Mouse (Mus musculus) spleen, postnatal 4 days (tissue): ENCODE results near the gene Pibf1.
A peak's percentile ranks its signal among the peaks of the same experiment; 100 is the strongest.

Source experiments
- DNase-seq, 2 experiments: peaks; one replicate each; pipeline ENCODE4 v3.0.0; 2022; ENCODE audit warnings: low spot score in 2 of 2

The Pibf1 gene

GRCm38 (mm10) chr14:99141786-99142633 lies 42.8 kb downstream of the Pibf1 start:
- DNase-seq, result peak; percentile 68 to 91

GRCm38 (mm10) chr14:99146841-99147240 lies 47.6 kb downstream of the Pibf1 start:
- no peak for DNase-seq

GRCm38 (mm10) chr14:99152683-99153082 lies 53.5 kb downstream of the Pibf1 start:
- DNase-seq, result no peak

- no peak for DNase-seq
These were observed 60.7 kb downstream of the Pibf1 start for GRCm38 (mm10) chr14:99159940-99160339.

- DNase-seq, result no peak
These were observed 63.8 kb downstream of the Pibf1 start for GRCm38 (mm10) chr14:99163051-99163450.

- DNase-seq, result no peak
These were observed 75.0 kb downstream of the Pibf1 start for GRCm38 (mm10) chr14:99174138-99174745.

GRCm38 (mm10) chr14:99176559-99176958 lies 77.3 kb downstream of the Pibf1 start:
- DNase-seq, result no peak

- DNase-seq, result no peak
These were observed 91.0 kb downstream of the Pibf1 start for GRCm38 (mm10) chr14:99190153-99190790.

GRCm38 (mm10) chr14:99205865-99206264 lies 106.6 kb downstream of the Pibf1 start:
- DNase-seq, result no peak

- DNase-seq, result no peak
These were observed 107.4 kb downstream of the Pibf1 start for GRCm38 (mm10) chr14:99206591-99206990.

- DNase-seq, result no peak
These were observed 111.2 kb downstream of the Pibf1 start for GRCm38 (mm10) chr14:99210431-99210830.

- no peak for DNase-seq
These were observed 119.3 kb downstream of the Pibf1 start for GRCm38 (mm10) chr14:99218396-99219012.

GRCm38 (mm10) chr14:99219757-99220171 lies 120.5 kb downstream of the Pibf1 start:
- no peak for DNase-seq

- DNase-seq, result no peak
These were observed 126.7 kb downstream of the Pibf1 start for GRCm38 (mm10) chr14:99225929-99226328.

- no peak for DNase-seq
These were observed 130.0 kb downstream of the Pibf1 start for GRCm38 (mm10) chr14:99229071-99229780.

- DNase-seq, result no peak
These were observed 133.8 kb downstream of the Pibf1 start for GRCm38 (mm10) chr14:99233056-99233455.

- no peak for DNase-seq
These were observed 137.9 kb downstream of the Pibf1 start for GRCm38 (mm10) chr14:99237115-99237514.

GRCm38 (mm10) chr14:99240563-99240962 lies 141.3 kb downstream of the Pibf1 start:
- no peak for DNase-seq

- DNase-seq, result no peak
These were observed 145.3 kb downstream of the Pibf1 start for GRCm38 (mm10) chr14:99244508-99244907.

- DNase-seq, result no peak
These were observed 162.8 kb downstream of the Pibf1 start for GRCm38 (mm10) chr14:99262026-99262425.

- no peak for DNase-seq
These were observed 164.6 kb downstream of the Pibf1 start for GRCm38 (mm10) chr14:99263816-99264215.

GRCm38 (mm10) chr14:99265791-99266190 lies 166.6 kb downstream of the Pibf1 start:
- no peak for DNase-seq
